Mouse (Mus musculus) testis, adult 2 months (tissue): ENCODE data around the gene Ptpra.

Source experiments
- CTCF ChIP-seq: fragments of 200-500 bp; IDR thresholded peaks from 2 replicates; pipeline ENCODE4 v1.5.1; 2012; ENCODE audit warnings: low read depth, mild to moderate bottlenecking, inconsistent platforms, low read length, moderate library complexity; ENCODE audit not compliant: control insufficient read depth, insufficient read depth, insufficient replicate concordance
- POLR2A ChIP-seq: fragments of 200-500 bp; IDR thresholded peaks from 2 replicates; pipeline ENCODE4 v1.6.1; 2012; ENCODE audit warnings: low read depth, mild to moderate bottlenecking, inconsistent platforms, low read length, moderate library complexity; ENCODE audit not compliant: control insufficient read depth

DNA sequence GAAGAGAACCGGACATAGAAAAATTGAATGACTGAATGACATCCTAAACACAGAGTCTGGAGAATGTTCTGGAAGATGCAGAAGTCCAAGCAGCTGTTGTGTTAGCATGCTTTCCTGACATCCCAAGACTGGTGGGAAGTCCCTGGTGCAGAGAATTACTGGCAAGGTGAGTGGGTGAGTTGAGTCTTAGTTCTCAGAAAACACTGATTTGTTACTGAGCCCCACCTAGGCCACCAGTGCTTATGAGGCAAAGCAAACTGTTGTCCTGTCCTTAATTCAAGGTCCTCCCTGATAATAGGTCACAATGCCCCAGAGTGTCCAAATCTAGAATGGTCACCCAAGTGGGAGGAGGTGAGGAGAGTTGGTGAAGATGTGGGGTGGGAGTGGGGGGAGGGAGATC is 45.1 kb upstream of the Ptpra start, which contains the start of the genes Gm28372 and 1700020A23Rik:
- no peak for TF ChIP-seq CTCF
- no peak for TF ChIP-seq POLR2A
